Mouse (Mus musculus): Measurements from ENCODE around the gene Yrdc.

Yrdc gene

DNA sequence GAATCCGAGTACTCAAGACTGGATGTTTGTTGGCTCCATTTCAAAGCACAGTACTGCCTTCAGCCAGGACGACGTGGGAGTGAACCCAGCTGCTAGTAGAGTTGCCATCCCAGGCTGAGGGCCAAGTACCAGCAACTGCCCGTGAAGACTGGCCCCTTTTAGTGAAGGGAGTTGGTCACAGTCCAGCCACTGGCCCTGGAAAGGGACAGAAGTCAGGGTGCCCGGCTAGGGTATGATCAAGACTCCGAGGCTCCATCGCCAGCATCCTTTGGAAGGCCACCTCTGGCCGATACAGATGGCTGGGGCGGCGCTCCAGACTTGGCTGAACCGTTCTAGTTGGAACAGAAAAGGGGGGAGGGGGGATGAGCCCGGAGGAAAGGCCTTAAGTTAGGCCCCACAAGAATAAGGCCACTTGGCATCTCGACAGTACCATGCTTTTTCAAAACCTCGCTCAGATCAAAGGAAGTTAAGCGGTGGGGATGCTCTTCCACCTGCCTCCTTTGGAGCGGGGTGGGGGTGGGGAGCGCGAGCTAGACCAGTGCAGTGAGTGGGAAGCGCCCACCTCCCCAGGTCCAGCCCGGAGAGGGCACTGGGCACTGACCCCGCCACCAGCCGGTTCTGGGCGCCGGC lies 733 bp upstream of the Yrdc start:
- DNase-seq (ENCODE audit: extremely low read depth, low read depth), result no peak

- DNase-seq (ENCODE audit: extremely low read depth, low read depth), result peak; percentile 68
Measured at GRCm38 (mm10) chr4:124850933-124851658, 617 bp downstream of the Yrdc start, which contains the start of gene 1110065P20Rik. Gene 1110065P20Rik, minus strand, starts transcription at chr4:124851196.

GRCm38 (mm10) chr4:124856294-124856693 lies 5.8 kb downstream of the Yrdc start:
- no peak for DNase-seq (ENCODE audit: extremely low read depth, low read depth)

- no peak for DNase-seq (ENCODE audit: extremely low read depth, low read depth)
Measured at GRCm38 (mm10) chr4:124858370-124858769, 7.9 kb downstream of the Yrdc start.

GRCm38 (mm10) chr4:124860446-124860845 lies 10.0 kb downstream of the Yrdc start:
- no peak for DNase-seq (ENCODE audit: extremely low read depth, low read depth)

- DNase-seq (ENCODE audit: extremely low read depth, low read depth), result no peak
Measured at GRCm38 (mm10) chr4:124861283-124862188, 11.1 kb downstream of the Yrdc start, which contains the start of gene Maneal. Gene Maneal, minus strand, starts transcription at chr4:124862171.

GRCm38 (mm10) chr4:124872719-124873118 lies 22.2 kb downstream of the Yrdc start:
- no peak for DNase-seq (ENCODE audit: extremely low read depth, low read depth)

DNA sequence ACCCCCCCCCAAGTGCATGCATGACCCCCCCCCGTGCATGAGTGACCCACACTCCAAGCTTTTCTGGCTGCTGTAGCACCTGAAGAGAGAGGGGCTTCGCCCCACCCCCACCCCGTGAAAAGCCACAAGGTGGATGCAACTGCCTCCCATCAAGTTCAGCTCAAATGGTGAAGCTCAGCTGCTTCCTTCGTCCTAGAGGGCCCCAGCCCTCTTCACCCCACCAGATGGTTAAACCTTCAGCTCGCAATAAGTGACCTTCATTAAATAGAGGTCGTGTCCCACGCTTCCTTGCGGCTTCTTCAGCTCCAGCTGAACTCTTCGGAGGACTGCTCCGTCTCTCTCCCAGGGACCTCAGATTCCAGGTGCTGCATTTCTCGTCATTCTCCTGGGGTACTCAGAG lies 30.1 kb downstream of the Yrdc start, which contains the start of gene Epha10:
Gene Epha10, plus strand, starts transcription at position 301 of the 400 bp plus-strand sequence.
- DNase-seq (ENCODE audit: extremely low read depth, low read depth), result no peak

- no peak for DNase-seq (ENCODE audit: extremely low read depth, low read depth)
Measured at GRCm38 (mm10) chr4:124881341-124881908, 30.9 kb downstream of the Yrdc start.

DNA sequence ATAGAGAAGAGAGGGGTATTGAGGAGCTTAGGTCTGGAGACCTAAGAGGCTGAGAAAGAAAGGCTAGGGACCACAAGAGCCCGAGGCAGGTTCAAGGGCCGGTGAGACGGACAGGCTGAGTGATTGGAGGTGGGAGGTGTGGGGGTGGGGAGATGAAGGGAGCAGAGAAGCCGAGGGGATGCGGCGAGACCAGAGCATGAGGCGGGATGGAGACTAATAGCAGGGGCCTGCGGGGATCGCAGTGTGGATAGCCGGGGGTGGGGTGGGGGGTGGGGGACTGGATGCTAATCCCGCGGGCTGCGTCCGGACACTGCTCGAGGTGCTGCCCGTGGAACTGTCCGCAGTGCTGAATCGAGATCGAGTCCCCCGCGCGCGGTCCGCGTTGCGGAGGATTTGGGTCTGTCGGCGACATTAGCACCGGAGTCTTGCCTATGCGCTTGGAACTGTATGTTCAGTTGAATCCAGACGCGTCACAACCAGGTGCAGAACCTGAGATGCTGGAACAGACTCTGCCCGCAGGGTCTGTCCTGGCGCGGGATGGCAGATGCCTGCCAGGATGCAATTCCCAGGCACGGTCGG lies 31.8 kb downstream of the Yrdc start:
- no peak for DNase-seq (ENCODE audit: extremely low read depth, low read depth)

DNA sequence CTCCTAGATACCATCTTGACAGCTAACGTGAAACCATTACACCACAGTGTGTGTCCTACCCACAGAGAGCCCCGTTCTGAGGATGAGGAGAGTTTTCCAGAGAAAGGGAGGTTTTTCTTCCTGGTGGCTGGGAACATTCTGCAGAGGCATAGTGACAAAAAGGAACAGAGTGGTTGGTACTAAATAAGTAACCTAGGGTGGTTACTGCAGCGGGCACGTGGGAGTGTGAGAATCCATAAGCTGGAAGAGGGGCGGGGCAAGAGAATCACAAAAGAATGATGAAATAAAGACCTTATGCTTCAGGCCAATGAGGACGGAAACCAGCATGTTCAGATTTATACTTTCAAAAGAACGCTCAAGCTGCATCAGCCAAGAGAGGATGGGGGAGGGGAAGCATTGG lies 38.2 kb downstream of the Yrdc start:
- no peak for DNase-seq (ENCODE audit: extremely low read depth, low read depth)

DNA sequence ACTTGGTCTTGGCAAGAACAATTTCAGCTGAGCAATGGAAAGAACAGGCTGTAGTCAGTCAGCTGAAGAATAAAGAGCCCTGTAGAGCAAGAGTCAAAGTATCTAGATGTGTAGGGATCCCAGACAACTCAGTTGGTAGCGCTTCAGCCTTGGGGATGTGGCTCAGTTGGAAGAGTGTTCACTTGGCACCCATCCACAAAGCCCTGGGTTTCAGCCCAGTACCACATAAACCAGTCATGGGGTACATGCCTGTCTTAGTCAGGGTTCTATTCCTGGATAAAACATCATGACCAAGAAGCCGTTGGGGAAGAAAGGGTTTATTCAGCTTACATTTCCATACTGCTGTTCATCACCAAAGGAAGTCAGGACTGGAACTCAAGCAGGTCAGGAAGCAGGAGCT lies 39.5 kb downstream of the Yrdc start:
- DNase-seq (ENCODE audit: extremely low read depth, low read depth), result no peak

- no peak for DNase-seq (ENCODE audit: extremely low read depth, low read depth)
Measured at GRCm38 (mm10) chr4:124890831-124891230, 40.4 kb downstream of the Yrdc start.

DNA sequence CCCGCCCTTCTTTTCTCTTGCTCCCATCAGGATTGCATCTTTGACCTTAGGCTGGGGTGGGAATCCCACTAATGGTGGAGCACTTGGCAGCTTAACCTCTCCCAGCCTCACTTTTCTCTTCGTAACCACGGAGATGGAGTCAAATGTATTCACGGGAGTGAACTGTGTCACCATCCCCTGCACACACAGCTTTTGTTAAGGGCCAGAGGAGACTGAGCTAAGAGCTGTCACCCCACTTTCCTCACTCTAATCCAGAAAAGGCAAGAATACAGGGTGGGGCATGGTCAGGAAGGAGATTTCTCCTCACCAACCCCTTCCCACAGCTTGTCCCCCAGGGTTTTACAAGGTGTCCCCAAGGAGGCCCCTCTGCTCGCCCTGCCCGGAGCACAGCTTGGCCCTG lies 43.3 kb downstream of the Yrdc start:
- DNase-seq (ENCODE audit: extremely low read depth, low read depth), result no peak

GRCm38 (mm10) chr4:124894508-124895428 lies 44.3 kb downstream of the Yrdc start:
- no peak for DNase-seq (ENCODE audit: extremely low read depth, low read depth)

- DNase-seq (ENCODE audit: extremely low read depth, low read depth), result no peak
Measured at GRCm38 (mm10) chr4:124898428-124898827, 47.9 kb downstream of the Yrdc start.

- peak; percentile 33 for DNase-seq (ENCODE audit: extremely low read depth, low read depth)
Measured at GRCm38 (mm10) chr4:124899906-124900305, 49.4 kb downstream of the Yrdc start.
